ENCODE assay signal across 23 mouse cellular contexts in genomic region chr14:26805500-26805899, GRCm38 (mm10).
A peak's percentile ranks its signal among the peaks of the same experiment; 100 is the strongest.
DNase-seq lines count a peak whose midpoint lies in the region; ATAC-seq and TF ChIP-seq lines count a peak whose summit lies in the region.
"Had no signal": no experiment of that assay in that cellular context is flagged by ENCODE, and none has a peak within 500 bp of the region (broad histone marks: within the 10 kb centered on the region; RNA-seq: fewer than 3 reads in every experiment).

No protein-coding gene starts in this region.

- H3K4me3 ChIP-seq in lung, adult 2 months (replicated peaks; ENCODE audit: extremely low read depth, low read depth, low read length) = no peak overlapping the region
- H3K4me3 ChIP-seq in thymus, adult 2 months (ENCODE audit: control insufficient read depth, insufficient read depth, low read length) = no peak overlapping the region
- no peak overlapping the region for H3K4me3 ChIP-seq in hindbrain, postnatal 0 days (ENCODE audit: low read length)
- H3K4me3 ChIP-seq: embryonic facial prominence, embryonic 15.5 days; erythroblast, embryonic 14.5 days; forebrain, embryonic 10.5 days; heart, embryonic 13.5 days; hindbrain, embryonic 10.5 days had no signal

- 53% methylated on average over 7 of the region's 7 CpGs for WGBS in lung, adult 2 months
- 57% methylated on average over 7 of the region's 7 CpGs for WGBS in thymus, adult 2 months
- 71% methylated on average over 7 of the region's 7 CpGs for WGBS in hindbrain, postnatal 0 days

- intact Hi-C loops in heart, postnatal 10 days (cut with DNase I) = no loop called here

- H3K9me3 ChIP-seq in hindbrain, postnatal 0 days (ENCODE audit: low read length) = no peaks in the 10 kb centered on the region
- H3K9me3 ChIP-seq: embryonic facial prominence, embryonic 15.5 days; forebrain, embryonic 10.5 days; heart, embryonic 13.5 days; hindbrain, embryonic 10.5 days had no signal

- H3K4me2 ChIP-seq in hindbrain, postnatal 0 days (ENCODE audit: low read depth, low read length) = no peak overlapping the region
- H3K4me2 ChIP-seq: embryonic facial prominence, embryonic 15.5 days; heart, embryonic 13.5 days; hindbrain, embryonic 14.5 days had no signal

- H3K36me3 ChIP-seq in thymus, adult 2 months (ENCODE audit: control insufficient read depth, insufficient read depth, low read length) = no peaks in the 10 kb centered on the region
- no peaks in the 10 kb centered on the region for H3K36me3 ChIP-seq in hindbrain, postnatal 0 days (ENCODE audit: insufficient read depth, low read length)
- H3K36me3 ChIP-seq: embryonic facial prominence, embryonic 15.5 days; forebrain, embryonic 10.5 days; heart, embryonic 13.5 days; hindbrain, embryonic 10.5 days had no signal

- H3K9ac ChIP-seq in hindbrain, postnatal 0 days (replicated peaks; ENCODE audit: low read length) = no peak overlapping the region
- H3K9ac ChIP-seq: embryonic facial prominence, embryonic 15.5 days; heart, embryonic 13.5 days; hindbrain, embryonic 14.5 days had no signal

- no peak for TF ChIP-seq CTCF in lung, adult 2 months (IDR thresholded peaks at IDR 0.05; ENCODE audit: insufficient read depth, low read length)
- TF ChIP-seq CTCF in thymus, adult 2 months (IDR thresholded peaks at IDR 0.05; ENCODE audit: borderline replicate concordance, control insufficient read depth, extremely low read depth, insufficient read depth, low read length, poor library complexity) = no peak
- TF ChIP-seq CTCF in hindbrain, postnatal 0 days (IDR thresholded peaks at IDR 0.05; ENCODE audit: low read depth) = no peak

- ATAC-seq in megakaryocyte progenitor cell, adult 5-6 weeks (replicated peaks; ENCODE audit: poor library complexity) = peak; percentile 90
- no peak for ATAC-seq in hindbrain, postnatal 0 days
- ATAC-seq: activated CD4-positive, CD25-positive, alpha-beta regulatory T cell, adult 4 months; forebrain, embryonic 14.5 days; Patski had no signal

- no peak overlapping the region for H3K27ac ChIP-seq in thymus, adult 2 months (ENCODE audit: control insufficient read depth, insufficient read depth, low read length)
- H3K27ac ChIP-seq in hindbrain, postnatal 0 days = no peak overlapping the region
- H3K27ac ChIP-seq: embryonic facial prominence, embryonic 15.5 days; forebrain, embryonic 10.5 days; heart, embryonic 13.5 days; hindbrain, embryonic 10.5 days; hindbrain, embryonic 14.5 days had no signal

- DNase-seq in heart, adult 11 months = peak; percentile 91
- DNase-seq in heart, postnatal 10 days = no peak
- peak; percentile 6 for DNase-seq in lung, postnatal 36 days
- DNase-seq in lung, adult 2 months = no peak
- DNase-seq in thymus, postnatal 4 days = no peak
- no peak for DNase-seq in thymus, adult 2 months
- no peak for DNase-seq in hindbrain, postnatal 0 days (ENCODE audit: low spot score)
- DNase-seq: adrenal gland, postnatal 14 days; cerebellum, adult 2 months; cerebellum, postnatal 10 days; embryo, embryonic 11 days; gastrocnemius, postnatal 10 days; heart, postnatal 14 days had no signal

- no peaks in the 10 kb centered on the region for H3K27me3 ChIP-seq in thymus, adult 2 months (ENCODE audit: control insufficient read depth, insufficient read depth, low read length)
- H3K27me3 ChIP-seq in hindbrain, postnatal 0 days (ENCODE audit: insufficient read depth, low read length) = no peaks in the 10 kb centered on the region
- H3K27me3 ChIP-seq: embryonic facial prominence, embryonic 15.5 days; heart, embryonic 13.5 days had no signal

- H3K4me1 ChIP-seq in lung, adult 2 months (ENCODE audit: control insufficient read depth, insufficient read depth, low read length) = 0 out of 2 replicates have a peak, but pooled peaks cover 2% of the 10 kb centered on the region
- no peaks in the 10 kb centered on the region for H3K4me1 ChIP-seq in thymus, adult 2 months (replicated peaks; ENCODE audit: control insufficient read depth, insufficient read depth, low read length)
- H3K4me1 ChIP-seq in hindbrain, postnatal 0 days (ENCODE audit: insufficient read depth, low read length) = no peaks in the 10 kb centered on the region
- H3K4me1 ChIP-seq: embryonic facial prominence, embryonic 15.5 days; forebrain, embryonic 10.5 days; hindbrain, embryonic 10.5 days had no signal

- TF ChIP-seq POLR2A in lung, adult 2 months (IDR thresholded peaks at IDR 0.05; ENCODE audit: borderline replicate concordance, extremely low read depth, low read depth, low read length) = no peak
- no peak for TF ChIP-seq POLR2A in thymus, adult 2 months (IDR thresholded peaks at IDR 0.05; ENCODE audit: control insufficient read depth, extremely low read depth, insufficient read depth, low read length, poor library complexity)

Comparison
In these comparisons a context has a peak if more than half of its experiments do, and no peak if none do; other contexts are left out.
1. DNase-seq: peak in heart, adult 11 months (single experiment) and lung, postnatal 36 days (single experiment); none in heart, postnatal 10 days (0 of 2), lung, adult 2 months (single experiment), thymus, postnatal 4 days (single experiment), thymus, adult 2 months (single experiment) and hindbrain, postnatal 0 days (single experiment).